Mouse (Mus musculus) cerebellum, adult 11 months (tissue): ENCODE measurements around the gene Prn.
A peak's percentile ranks its signal among the peaks of the same experiment; 100 is the strongest.

Experiments used
- DNase-seq: peaks from one replicate; pipeline ENCODE4 v3.0.0; 2022

Prn gene

DNA sequence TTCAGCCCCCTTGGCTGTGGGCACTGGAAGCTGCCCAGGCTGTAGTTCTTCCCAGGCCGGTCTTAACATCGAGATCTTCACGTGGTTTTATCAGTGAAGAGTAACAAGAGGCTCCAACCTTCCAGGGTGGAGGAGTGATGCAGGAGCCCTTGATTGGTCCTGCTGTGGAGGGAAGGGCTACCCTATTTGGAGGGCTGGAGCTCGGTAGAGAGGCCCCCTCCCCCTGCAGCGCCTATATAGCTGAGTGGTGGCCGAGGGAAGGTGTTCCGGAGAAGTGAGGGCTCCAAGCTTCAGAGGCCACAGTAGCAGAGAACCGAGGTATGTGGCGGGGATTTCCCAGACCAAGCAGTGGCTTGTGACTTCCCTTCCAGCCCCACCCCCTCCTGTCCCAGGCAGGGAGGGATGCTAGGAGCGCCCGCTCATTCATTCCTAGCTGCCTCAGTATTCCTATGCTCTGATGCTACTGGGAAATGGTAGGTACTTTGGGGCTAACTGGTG lies 40.9 kb downstream of the Prn start, which contains the start of gene Prnd:
TSS of gene Prnd (plus strand) at position 264 of the 498 bp plus-strand sequence.
- DNase-seq, result no peak

DNA sequence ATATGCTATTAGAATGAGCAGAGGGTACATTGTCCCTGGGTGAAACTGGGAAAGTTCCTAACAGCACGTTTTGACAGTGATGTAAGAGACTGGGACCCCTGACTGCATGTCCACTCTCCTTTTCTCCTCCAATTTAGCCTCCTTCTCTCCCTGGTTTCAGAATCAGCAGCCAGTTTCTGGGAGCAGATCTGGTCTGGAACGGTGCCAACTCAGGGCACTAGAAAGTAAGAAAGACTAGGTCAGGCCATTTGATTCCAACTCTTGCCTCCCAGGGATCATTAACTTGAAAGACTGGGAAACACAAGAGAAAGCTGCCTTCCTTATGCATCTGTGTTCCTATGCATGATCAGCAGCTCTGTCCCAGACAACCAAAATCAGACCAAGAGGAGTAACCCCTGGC lies 42.7 kb downstream of the Prn start:
- DNase-seq, result no peak

DNA sequence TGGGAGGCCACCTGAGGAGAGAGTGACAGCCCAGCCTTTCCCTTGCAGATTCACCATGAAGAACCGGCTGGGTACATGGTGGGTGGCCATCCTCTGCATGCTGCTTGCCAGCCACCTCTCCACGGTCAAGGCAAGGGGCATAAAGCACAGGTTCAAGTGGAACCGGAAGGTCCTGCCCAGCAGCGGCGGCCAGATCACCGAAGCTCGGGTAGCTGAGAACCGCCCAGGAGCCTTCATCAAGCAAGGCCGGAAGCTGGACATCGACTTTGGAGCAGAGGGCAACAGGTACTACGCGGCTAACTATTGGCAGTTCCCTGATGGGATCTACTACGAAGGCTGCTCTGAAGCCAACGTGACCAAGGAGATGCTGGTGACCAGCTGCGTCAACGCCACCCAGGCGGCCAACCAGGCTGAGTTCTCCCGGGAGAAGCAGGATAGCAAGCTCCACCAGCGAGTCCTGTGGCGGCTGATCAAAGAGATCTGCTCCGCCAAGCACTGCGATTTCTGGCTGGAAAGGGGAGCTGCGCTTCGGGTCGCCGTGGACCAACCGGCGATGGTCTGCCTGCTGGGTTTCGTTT lies 43.3 kb downstream of the Prn start:
- DNase-seq, result no peak

DNA sequence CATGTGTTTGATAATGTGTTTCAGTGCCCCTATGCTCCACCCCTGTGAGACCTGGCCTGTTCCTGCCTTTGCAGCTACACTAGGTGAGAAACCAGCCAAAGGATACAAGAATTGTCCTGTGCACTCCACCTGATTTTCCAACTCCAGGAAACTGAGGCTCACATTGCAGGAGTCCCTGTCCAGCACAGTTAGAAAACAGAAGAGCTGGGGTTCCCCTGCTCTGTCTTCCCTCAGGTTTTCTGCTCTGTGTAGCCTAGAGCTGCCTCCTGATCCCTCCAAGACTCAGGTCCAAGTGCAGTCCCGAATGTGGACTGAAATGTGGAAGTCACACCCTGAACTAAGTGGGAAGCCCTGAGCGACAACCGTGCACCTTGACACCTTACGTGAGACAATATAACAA lies 44.0 kb downstream of the Prn start:
- no peak for DNase-seq

DNA sequence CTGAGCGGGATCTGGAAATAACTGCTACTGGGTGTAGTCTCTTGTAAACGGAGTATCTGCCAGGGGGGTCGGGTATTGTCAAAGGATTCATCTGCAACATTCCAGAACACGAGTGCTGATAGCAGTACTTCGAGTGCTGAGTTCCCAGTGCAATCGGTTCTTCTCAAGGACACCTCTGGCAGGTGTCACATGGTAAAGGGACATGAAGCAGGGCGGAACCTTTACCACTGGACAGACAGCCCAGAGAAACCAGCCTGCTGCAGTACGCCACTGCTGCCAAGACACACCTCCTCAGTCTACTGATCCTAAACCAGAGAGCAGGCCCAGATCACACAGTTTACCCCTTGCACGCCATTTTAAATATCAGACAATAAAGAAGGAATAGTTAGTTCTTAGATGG lies 45.1 kb downstream of the Prn start:
- DNase-seq, result no peak

DNA sequence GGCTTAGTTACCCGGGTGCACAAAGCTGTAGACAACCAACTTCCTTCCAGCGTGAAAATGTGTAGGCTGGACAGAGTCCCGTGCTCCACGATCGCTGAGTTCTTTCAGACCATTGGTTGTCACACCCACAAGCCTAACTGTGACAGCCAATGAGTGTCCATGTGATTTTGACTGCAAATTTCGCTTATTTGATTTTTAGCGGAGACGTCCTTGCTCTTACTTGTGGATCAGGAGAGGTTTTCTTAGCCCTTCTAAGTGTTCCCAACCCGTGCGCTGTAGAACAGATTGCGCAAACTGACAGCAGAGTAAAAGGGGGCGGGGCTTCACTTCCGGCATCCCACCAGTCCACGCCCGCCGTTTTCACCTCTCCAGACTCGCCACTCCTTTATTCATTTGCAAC lies 45.5 kb downstream of the Prn start:
- no peak for DNase-seq

DNA sequence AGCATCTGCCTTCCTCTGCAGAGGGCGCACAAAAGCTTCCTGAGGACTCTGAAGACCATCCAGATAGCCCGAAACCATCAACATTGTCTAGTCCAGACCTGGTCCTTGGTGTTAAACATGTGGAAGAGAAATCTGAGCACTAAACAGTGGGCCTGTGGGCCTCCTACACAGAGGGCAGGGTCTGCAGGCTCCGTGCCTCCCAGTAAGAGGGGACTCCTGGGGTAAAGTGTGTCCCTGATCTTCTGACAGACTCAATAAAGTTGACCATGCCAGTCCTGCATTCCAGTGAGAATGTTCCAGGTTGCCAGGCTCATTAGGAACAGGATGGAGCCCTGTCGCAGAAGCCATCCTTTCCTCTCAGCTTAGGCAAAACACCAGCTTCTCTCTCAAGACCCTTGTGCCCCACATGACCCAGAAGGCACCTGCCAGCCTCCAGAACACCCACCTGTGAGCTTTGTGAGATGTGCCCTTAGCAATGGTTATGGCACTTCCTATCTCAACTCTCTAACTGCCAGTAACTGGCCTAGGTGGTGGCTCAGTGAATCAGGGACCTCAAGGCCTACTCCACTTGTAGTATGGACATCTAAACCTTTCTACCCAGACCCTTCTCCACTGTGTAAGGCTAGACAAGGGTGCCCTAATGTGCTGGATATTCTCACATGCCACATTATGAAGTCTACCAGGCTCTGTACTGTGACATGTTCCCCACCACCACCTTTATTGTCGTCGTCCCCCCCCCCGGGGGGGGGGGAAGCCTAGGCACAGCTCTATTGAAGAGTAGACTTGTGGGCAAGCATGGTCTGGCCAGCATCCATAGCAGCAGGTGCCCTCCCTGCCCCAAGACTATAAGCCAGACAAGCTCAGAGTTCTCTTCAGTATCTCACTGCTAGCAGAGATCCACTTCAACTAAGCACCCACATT lies 46.8 kb downstream of the Prn start:
- DNase-seq, result no peak

DNA sequence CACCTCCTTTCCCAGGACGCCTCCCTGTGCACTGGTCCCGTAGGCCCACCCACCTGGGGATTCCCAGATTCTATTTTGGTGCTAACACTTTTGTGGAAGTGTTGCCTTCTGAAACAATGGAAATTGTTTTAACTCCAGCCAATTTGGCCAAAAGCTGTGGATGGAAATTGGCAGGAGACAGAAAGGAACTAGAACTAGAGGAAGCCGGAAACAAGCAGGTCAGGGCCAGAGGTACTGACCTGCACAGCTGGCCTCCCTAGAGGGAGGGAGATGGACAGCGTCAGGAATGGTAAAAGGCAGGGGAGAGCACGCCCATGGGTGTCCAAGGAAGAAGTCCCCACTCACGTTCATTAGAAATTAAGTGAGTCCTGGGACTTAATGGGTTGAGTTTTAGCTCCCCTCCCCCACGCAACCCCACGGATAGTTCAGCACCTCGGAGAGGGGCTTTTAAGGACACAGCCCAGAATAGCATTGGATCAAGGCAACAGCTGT lies 48.0 kb downstream of the Prn start:
- no peak for DNase-seq

DNA sequence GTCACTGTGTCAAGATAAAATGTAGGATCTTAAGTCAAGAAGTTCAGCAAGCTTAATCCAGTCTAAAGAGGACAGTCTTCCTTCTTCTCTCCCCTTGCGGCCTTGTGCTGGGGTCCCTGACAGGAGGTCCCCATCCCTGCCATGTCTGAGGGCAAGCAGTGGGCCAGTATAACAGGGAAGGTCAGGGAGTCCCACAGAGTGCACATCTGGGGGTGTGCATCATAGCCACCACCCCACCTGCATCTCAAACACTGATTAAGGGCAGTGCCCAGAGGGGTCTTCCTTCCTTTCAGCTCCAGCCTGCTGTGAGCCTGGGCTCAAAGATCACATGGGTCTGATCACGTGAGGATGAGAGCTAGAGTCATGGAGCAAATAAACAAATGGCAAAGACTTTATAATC lies 51.9 kb downstream of the Prn start:
- no peak for DNase-seq

DNA sequence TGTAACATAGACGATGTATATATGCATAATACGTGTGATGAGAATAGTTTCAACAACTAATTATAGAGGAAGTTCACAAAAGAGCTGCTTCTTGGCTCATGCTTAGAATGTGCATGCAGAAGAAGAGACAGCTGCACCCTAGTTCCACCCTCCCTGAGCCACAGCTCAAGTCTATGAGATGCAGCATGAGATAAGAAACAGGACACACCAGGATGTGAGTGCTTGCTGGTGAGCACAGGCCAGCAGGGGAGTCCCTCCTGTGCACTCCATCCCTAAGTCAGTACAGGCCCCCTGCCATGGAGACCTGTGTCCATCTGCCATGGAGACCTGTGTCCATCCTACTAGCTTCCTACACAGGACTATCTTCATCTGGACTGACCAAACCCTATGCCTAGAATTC lies 60.8 kb downstream of the Prn start:
- no peak for DNase-seq

DNA sequence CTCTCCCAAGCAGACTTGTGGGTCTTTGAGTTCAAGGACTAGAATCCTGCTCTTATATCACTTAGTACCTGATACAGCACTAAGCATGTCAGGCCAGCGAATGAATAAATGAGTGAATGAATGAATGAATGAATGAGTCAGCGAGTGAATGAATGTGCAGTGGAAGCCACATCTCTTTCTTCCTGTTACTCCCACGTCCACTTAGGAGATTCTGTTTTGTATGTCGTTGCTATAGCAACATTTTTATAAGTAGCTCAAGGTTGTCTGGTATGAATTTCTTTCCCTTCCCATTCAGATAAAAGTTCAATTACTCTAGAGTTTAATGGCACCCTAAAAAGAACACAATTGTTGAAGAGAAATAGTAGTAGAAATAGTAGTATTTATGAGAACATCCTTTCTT lies 61.3 kb downstream of the Prn start:
- no peak for DNase-seq

DNA sequence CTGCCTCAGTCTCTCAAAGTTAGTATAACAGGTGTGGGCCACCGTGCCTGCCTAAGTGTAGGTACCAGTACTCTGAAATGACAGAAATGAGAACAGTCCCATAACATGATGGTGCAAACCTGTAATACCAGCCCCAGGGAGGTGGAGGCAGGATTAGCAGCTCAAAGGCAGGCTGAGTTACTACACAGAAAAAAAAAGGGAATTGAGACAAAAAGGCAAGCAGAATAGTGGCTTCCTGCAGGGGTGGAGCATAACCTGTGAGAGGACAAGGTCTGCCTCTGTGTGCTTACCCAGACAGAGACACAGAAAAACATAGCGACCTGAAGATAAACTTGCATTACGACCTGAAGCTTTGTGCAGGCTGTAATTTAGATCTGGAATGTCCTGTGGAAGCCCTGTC lies 66.9 kb downstream of the Prn start:
- no peak for DNase-seq

DNA sequence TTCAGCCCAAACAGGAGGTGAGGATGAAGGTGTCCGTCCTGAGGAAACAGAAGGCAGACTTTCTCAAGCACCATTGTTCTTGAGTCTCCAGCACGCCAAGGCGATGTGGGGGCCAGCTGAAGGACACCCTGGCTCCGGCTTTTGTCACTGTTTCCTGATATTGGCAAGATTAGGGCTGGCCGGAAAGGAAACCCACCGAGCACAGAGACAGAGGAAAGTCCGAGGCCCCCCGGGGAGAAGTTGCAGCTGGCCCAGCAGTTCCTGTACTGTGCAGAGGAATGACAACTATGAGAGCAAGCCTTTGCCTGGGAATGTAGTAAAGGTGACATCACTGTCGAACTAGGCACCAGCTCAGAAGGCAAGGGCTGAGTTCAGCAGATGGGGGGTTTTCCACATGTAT lies 71.1 kb downstream of the Prn start:
- DNase-seq, result no peak

DNA sequence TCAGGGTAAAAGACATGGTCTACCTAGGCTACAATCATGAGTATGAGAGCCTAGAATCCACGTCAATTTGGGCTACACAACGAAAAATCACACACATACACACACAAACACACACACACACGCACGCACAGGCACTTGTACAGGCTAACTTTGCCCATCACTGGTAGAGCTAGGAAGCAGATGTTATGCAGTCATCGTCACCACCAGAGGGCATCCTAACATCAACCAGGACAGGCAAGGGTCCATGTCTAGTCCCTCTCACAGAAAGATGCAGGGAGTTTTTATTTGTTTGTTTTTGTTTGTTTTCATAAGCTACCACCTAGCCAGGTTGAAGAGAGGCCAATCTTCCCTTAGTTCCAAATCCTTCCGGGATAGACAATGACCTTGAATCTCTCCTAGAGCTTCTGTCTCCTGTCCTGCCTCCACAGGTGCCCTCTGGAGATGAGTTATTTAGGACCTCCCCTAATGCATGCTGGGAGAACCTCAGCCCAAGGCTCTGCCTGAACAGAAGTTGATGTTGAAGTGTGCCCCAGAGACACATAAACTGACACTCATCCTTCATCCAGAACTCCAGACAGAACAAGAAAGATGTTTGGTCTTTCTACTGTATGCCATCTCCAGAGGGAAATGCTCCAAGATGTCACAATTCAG lies 72.9 kb downstream of the Prn start:
- peak; percentile 34 for DNase-seq

DNA sequence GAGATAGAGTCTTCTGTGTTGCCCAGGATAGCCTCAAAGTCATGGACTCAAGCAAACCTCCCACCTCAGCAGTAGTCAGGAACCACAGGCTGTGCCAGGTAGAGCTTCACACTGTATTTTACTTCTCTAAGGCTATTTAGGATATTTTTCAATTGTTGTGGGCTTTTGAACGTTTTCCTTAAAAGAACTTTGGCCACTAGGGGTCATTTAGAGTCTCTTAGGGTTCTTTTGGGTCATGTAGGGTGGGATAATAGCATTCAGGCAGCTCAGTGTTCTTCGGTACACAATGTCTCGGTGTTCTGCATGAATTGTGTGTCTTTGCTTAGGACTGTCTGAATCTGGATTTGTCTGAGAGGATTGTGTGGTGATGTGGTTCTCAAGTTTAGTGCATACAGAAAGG lies 78.2 kb downstream of the Prn start:
- DNase-seq, result no peak

DNA sequence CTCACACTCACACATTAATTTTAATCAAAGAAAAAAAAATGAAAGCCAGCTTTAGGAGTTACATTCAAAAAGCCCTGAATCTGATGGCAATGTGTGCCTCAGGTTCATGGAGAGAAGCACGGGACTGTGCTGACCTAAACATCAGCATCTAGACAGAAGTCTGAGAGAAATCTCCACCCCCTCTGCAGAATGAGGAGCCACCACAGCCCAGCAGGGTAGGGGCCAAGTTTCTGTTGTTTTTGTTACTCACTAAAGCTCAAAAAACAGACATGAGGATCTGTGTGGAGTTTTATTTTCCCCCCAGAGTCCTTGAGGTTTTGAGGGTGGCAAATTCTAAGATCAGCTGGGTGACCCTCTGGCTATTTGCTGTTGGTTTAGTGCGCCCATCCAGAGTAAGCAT lies 78.8 kb downstream of the Prn start:
- no peak for DNase-seq

DNA sequence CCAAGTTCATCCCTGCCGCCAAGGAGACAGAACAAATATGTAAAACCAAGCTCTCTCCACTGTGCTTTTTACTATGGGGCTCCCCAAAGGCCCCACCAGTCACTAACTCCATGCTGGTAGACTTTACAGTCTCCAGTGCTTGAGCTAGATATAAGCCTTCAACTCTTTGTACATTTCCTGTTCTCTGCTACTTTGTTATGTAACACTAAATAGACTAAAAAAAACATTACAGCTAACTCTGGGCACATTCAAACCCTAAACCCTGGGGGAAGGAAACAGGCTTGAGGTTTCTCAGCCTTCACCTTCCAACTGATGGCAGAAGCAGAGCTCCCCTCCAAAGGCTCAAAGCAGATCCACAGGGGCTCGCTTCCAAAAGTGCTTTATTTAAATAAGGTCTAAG lies 82.7 kb downstream of the Prn start:
- DNase-seq, result no peak

DNA sequence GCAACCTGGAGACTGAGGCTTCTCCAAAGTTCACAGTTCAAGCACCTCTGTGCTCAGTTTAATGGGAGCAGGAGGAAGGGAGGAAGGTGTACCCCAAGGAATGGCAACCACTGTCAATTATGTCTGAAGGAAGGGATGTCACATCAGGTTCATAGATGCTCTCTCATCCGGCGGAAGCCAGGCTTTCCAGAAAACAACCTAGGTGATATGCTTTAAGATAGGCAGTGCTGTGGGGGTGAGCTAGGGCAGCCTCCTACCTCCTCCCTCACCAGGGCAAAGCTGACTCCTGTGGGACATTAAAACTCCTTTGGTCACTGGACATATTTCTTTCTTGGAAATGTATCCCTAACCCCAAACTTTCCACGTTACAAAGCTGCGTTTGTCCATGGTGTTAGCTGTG lies 83.4 kb downstream of the Prn start:
- DNase-seq, result no peak

DNA sequence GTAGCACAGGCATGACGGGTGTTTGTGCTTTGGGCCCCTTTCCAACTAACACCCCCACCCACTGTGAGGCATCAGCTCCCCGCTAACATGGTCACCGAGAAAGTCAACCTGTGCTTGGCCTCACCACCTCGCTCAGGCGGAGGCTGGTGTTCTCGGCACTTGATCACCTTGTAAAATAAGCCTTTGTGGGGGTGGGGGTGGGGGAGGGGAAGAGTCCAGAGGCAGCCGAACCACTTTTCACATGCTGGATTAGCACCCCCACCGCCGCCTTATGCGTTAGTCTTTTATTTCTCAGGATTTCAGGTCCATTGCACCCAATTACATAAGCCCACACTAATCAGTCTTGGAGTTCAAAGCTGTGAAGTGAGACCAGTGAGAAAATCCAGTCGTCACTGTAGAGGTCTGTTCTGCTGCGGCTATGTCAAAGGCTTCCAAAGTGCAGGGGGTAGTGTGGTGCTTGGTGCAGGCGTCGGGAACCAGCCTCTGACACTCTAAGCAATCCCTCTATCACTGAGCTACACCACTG lies 83.9 kb downstream of the Prn start:
- DNase-seq, result no peak

DNA sequence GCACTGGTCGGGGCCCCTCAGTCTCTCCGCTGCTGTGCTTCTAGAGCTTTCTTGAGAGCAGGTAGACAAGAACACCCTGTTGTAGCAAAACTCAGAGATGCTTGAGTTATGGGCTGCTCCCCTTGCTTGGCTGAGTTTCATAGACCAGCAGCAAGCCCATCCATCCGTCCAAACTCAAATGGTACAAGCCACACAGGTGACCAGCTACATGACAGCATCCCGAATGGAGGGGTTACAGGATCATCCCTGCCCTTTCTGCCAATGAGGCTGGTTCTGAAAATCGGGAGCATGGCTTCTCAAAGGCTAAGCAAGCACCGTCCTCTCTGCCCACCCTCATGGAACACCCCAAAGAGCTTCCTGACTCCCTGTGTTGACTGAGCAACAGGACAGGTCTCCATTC lies 85.2 kb downstream of the Prn start:
- no peak for DNase-seq

DNA sequence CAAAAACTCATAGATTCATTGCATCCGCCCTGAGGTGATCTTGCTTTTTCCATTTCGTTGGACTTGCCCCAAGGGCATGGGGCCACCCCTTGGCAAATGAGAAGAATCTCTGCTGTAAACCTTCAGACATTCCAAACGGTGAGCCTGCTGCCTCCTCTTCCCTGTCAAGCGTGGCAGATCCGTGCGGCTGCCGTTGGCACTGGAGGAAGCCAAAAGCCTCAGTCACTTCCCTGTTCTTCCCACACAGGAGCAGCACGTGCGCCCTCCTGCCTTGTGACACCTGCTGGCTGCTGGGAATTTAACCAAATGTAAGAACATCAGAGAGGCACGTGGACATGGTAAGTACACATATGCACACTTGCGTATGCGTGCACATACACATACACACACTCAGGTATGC lies 86.0 kb downstream of the Prn start:
- no peak for DNase-seq

DNA sequence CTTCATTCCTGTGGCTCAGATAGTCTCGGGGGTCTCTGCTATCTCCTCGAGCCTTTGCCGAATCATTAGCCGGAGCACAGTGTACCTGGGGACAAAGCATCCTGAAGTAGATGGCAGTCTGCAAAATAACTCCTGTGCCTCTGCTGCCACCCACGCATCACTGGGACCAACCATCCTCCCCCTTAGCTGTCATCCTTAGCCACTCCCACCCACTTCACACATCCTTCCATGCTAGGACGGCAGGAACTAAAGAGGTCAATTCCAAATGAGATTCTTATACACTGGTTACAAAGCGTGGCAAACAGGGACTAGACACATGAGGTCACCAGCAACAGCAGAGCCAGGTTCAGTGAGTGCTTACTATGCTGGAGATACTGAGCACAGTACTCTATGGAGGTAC lies 86.6 kb downstream of the Prn start:
- no peak for DNase-seq

DNA sequence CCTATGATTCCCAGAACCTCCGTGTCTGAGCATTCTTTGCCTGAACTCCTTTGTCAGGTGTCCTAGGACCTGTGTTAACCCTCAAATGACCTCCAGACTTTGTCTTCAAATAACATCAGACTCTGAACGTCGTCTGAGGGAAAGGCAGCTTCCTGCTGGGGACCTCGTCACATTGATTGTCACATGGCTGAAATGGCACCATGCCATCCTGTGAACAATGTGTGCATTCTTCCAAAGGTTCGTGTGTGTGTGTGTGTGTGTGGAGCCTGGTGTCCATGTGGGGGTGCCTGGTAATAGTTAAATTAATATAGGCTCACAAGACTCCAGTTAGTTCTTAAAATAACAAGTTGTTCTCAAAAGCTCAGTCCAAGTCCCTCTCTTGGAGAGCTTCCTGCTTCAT lies 87.6 kb downstream of the Prn start:
- no peak for DNase-seq
